Mouse (Mus musculus): Measurements from ENCODE around the gene Dnm2. TPM values are rescaled to one million over a fixed set of nuclear protein-coding genes. Genes with fewer than 3 reads are reported as not detected.

Gene Dnm2
- 10 to 100 TPM; 58.1 to 65.1 TPM for total RNA-seq (2021)
- long read RNA-seq, experiment 1, transcript Dnm2-212 (20 exons, 2,715 nt) = major isoform, 7 of 110 reads
- long read RNA-seq, experiment 1, transcript Dnm2-206 (21 exons, 2,613 nt) = major isoform, 7 of 110 reads
- long read RNA-seq, experiment 1, transcript Dnm2-202 (20 exons, 3,450 nt) = major isoform, 7 of 110 reads
- long read RNA-seq, experiment 1, partial matches to known transcripts = 8 of 110 reads
- long read RNA-seq, experiment 1, other reads (novel, unspliced or antisense) = 74 of 110 reads
- long read RNA-seq, experiment 2, partial matches to known transcripts = 2 of 52 reads
- long read RNA-seq, experiment 2, other reads (novel, unspliced or antisense) = 43 of 52 reads

- DNase-seq = peak; percentile 99 to 100
Observed at GRCm38 (mm10) chr9:21424631-21425555, at the start of gene Dnm2. TSS of gene Dnm2 (plus strand) at chr9:21424908.

GRCm38 (mm10) chr9:21379195-21379594 is 45.5 kb upstream of the Dnm2 start:
- DNase-seq = no peak

- no peak for DNase-seq
Observed at GRCm38 (mm10) chr9:21380868-21381267, 43.8 kb upstream of the Dnm2 start.

- DNase-seq = no peak
Observed at GRCm38 (mm10) chr9:21383966-21384365, 40.7 kb upstream of the Dnm2 start.

- peak; percentile 38 to 56 for DNase-seq
Observed at GRCm38 (mm10) chr9:21392646-21393175, 32.0 kb upstream of the Dnm2 start.

GRCm38 (mm10) chr9:21395692-21396091 is 29.0 kb upstream of the Dnm2 start:
- no peak for DNase-seq

GRCm38 (mm10) chr9:21397170-21397569 is 27.5 kb upstream of the Dnm2 start:
- no peak for DNase-seq

GRCm38 (mm10) chr9:21401042-21401441 is 23.7 kb upstream of the Dnm2 start:
- DNase-seq = no peak

GRCm38 (mm10) chr9:21402764-21403253 is 21.9 kb upstream of the Dnm2 start:
- DNase-seq = no peak

GRCm38 (mm10) chr9:21403745-21404144 is 21.0 kb upstream of the Dnm2 start:
- DNase-seq = no peak

GRCm38 (mm10) chr9:21405525-21405924 is 19.2 kb upstream of the Dnm2 start:
- no peak for DNase-seq

GRCm38 (mm10) chr9:21407951-21408350 is 16.8 kb upstream of the Dnm2 start:
- DNase-seq = peak in 1 of 2 experiments; percentile 39

GRCm38 (mm10) chr9:21408624-21409023 is 16.1 kb upstream of the Dnm2 start:
- no peak for DNase-seq

- DNase-seq = peak; percentile 77 to 91
Observed at GRCm38 (mm10) chr9:21409592-21410317, 15.0 kb upstream of the Dnm2 start.

- DNase-seq = peak; percentile 83 to 89
Observed at GRCm38 (mm10) chr9:21411669-21412550, 12.8 kb upstream of the Dnm2 start, which contains the start of gene Qtrt1. TSS of gene Qtrt1 (plus strand) at chr9:21411837.

GRCm38 (mm10) chr9:21417866-21418265 is 6.8 kb upstream of the Dnm2 start:
- DNase-seq = no peak

GRCm38 (mm10) chr9:21419646-21420045 is 5.1 kb upstream of the Dnm2 start:
- DNase-seq = no peak

- no peak for DNase-seq
Observed at GRCm38 (mm10) chr9:21425556-21425945, 843 bp downstream of the Dnm2 start.

GRCm38 (mm10) chr9:21426013-21426412 is 1.3 kb downstream of the Dnm2 start:
- no peak for DNase-seq

GRCm38 (mm10) chr9:21426525-21426924 is 1.8 kb downstream of the Dnm2 start:
- no peak for DNase-seq

GRCm38 (mm10) chr9:21427773-21428172 is 3.1 kb downstream of the Dnm2 start:
- DNase-seq = peak; percentile 63 to 68
